Mouse (Mus musculus) retina, embryonic 14.5 days (tissue): ENCODE measurements around the gene Polr3f.
A peak's percentile ranks its signal among the peaks of the same experiment; 100 is the strongest.

Experiments
- DNase-seq: peaks from one replicate; pipeline ENCODE4 v3.0.0-alpha.2; 2015; ENCODE audit warnings: low spot score

Polr3f gene

GRCm38 (mm10) chr2:144526981-144527820 lies at the start of gene Polr3f, which contains the start of gene Dzank1:
Gene Polr3f, plus strand, starts transcription at chr2:144527718.
Gene Dzank1, minus strand, starts transcription at chr2:144527414.
- peak; percentile 97 for DNase-seq

GRCm38 (mm10) chr2:144479421-144479820 lies 48.1 kb upstream of the Polr3f start:
- DNase-seq: peak; percentile 49

- no peak for DNase-seq
These were observed 43.4 kb upstream of the Polr3f start for GRCm38 (mm10) chr2:144484084-144484483.

- no peak for DNase-seq
These were observed 42.1 kb upstream of the Polr3f start for GRCm38 (mm10) chr2:144485439-144485838.

GRCm38 (mm10) chr2:144487476-144487875 lies 40.0 kb upstream of the Polr3f start:
- DNase-seq: peak; percentile 9

- DNase-seq: peak; percentile 6
These were observed 38.2 kb upstream of the Polr3f start for GRCm38 (mm10) chr2:144489342-144489741.

- no peak for DNase-seq
These were observed 25.4 kb upstream of the Polr3f start for GRCm38 (mm10) chr2:144502134-144502533.

GRCm38 (mm10) chr2:144514619-144515018 lies 12.9 kb upstream of the Polr3f start:
- no peak for DNase-seq

GRCm38 (mm10) chr2:144519772-144520171 lies 7.7 kb upstream of the Polr3f start:
- DNase-seq: peak; percentile 25

GRCm38 (mm10) chr2:144525856-144526255 lies 1.7 kb upstream of the Polr3f start:
- peak; percentile 52 for DNase-seq

GRCm38 (mm10) chr2:144527821-144528174 lies 280 bp downstream of the Polr3f start:
- DNase-seq: no peak

- no peak for DNase-seq
These were observed 9.6 kb downstream of the Polr3f start for GRCm38 (mm10) chr2:144537123-144537522.

GRCm38 (mm10) chr2:144541246-144541645 lies 13.7 kb downstream of the Polr3f start:
- DNase-seq: peak; percentile 38

GRCm38 (mm10) chr2:144543670-144544069 lies 16.2 kb downstream of the Polr3f start:
- DNase-seq: no peak

- no peak for DNase-seq
These were observed 17.1 kb downstream of the Polr3f start for GRCm38 (mm10) chr2:144544630-144545029.

- DNase-seq: no peak
These were observed 17.5 kb downstream of the Polr3f start for GRCm38 (mm10) chr2:144545061-144545460.

- no peak for DNase-seq
These were observed 18.0 kb downstream of the Polr3f start for GRCm38 (mm10) chr2:144545481-144545880.

- no peak for DNase-seq
These were observed 20.0 kb downstream of the Polr3f start for GRCm38 (mm10) chr2:144547559-144547958.

- peak; percentile 85 for DNase-seq
These were observed 23.0 kb downstream of the Polr3f start, which contains the start of gene Rbbp9 for GRCm38 (mm10) chr2:144550529-144550928. Gene Rbbp9, minus strand, starts transcription at chr2:144550869.

- no peak for DNase-seq
These were observed 26.4 kb downstream of the Polr3f start for GRCm38 (mm10) chr2:144553905-144554304.

GRCm38 (mm10) chr2:144555286-144555819 lies 27.8 kb downstream of the Polr3f start:
- DNase-seq: peak; percentile 44

GRCm38 (mm10) chr2:144555820-144556552 lies 28.5 kb downstream of the Polr3f start, which contains the start of gene Sec23b:
Gene Sec23b, plus strand, starts transcription at chr2:144556229.
- peak; percentile 98 for DNase-seq

- DNase-seq: no peak
These were observed 61.2 kb downstream of the Polr3f start for GRCm38 (mm10) chr2:144588723-144589122.
